Mouse (Mus musculus) megakaryocyte, embryonic 14.5 days (primary cell): ENCODE results near the gene Arntl.

Source experiments
- FLI1 ChIP-seq: IDR thresholded peaks from 2 replicates; pipeline ENCODE4 v1.6.1; 2012; ENCODE audit warnings: low read length, inconsistent platforms, mixed read lengths
- GATA1 ChIP-seq: IDR thresholded peaks from 3 replicates; pipeline ENCODE4 v1.6.1; 2012; ENCODE audit warnings: mixed read lengths, low read length, inconsistent platforms, borderline replicate concordance

GRCm38 (mm10) chr7:113245144-113245543, 37.9 kb downstream of the Arntl start:
- TF ChIP-seq GATA1 (no peak), FLI1 (no peak)
